Mouse (Mus musculus) liver, postnatal 0 days (tissue): ENCODE measurements around the gene Kdm1a.

ENCODE experiments used
- CTCF ChIP-seq: sonication (generic); IDR thresholded peaks from 2 replicates; pipeline ENCODE4 v1.5.1; 2016; ENCODE audit warnings: antibody characterized with exemption, low read depth
- EP300 ChIP-seq: IDR thresholded peaks from 2 replicates; pipeline ENCODE4 v1.6.1; 2016; ENCODE audit warnings: antibody characterized with exemption, low read depth, mild to moderate bottlenecking

DNA sequence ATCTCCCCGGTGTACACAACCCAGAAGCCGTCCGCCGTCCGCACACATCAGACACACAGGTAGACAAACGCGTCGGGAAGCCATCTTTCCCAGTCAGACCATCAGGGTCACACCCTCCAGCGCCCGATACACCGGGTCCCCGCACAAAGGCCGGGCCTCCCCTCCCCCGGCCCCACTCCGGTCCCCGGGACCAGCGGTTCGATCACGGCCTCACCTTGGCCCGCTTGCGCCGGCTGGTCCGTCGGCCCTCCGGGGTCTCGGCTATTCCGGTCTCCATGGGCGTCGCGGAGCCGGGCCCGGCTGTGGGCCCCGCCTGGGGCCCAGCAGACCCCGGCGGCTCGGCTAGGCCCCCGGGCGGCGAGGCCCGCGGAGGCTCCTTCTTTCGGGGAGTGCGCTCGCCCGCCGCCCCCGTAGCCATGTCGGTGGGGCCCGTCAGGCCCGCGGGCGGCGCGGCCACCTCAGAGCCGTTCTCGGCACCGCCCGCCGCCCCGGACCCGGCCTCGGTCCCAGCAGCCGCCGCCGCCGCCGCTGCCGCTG, 437 bp downstream of the Kdm1a start:
- no peak for TF ChIP-seq CTCF
- TF ChIP-seq EP300, result no peak
